Mouse (Mus musculus): ENCODE measurements around the gene Nek6.

Nek6 gene

DNA sequence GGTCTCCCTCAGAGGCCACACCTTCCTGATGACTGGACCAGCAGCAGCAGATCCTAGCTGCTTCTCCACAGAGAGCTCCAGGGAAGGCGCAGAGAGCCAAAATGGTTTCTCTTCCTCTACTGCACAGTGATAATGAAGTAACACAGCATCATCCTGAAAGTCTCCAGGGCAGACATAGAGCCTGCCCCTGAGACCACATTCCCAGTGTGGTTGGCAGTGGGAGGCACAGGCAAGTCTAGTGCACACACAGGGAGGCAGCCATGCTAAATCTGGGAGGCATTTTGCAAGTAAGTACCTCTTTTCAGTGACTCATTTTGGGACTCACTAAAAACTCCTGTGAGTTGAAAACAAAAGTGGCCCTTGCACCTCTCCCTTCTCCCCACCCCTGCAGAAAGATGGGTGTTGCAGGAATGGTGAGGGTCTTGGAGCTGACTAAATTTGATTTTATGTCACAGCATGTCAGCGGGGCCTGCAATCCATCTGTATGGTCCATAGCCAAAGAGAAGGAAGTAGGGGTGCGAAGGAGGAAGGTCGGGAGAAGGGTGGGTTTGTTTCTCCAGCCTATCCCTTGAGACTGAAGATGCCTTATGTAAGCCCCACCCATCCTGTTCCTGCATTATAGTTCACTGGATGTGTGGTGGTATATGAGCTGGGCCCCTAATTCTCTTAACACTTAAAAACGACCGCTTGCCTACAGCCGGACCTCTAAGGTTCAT, 2.3 kb upstream of the Nek6 start:
- in situ Hi-C loops (cut with MseI, MboI), result no loop called here

GRCm38 (mm10) chr2:38510120-38510519, 1.3 kb upstream of the Nek6 start:
- in situ Hi-C loops (cut with MseI, MboI), result loop anchor here in 1 of 2 experiments (5.0 kb wide), 1 partner anchor 63 kb away; no protein-coding TSS in a partner anchor

- in situ Hi-C loops (cut with MseI, MboI), result loop anchor here in 1 of 2 experiments (5.0 kb wide), 1 partner anchor 65 kb away; no protein-coding TSS in a partner anchor
Observed at GRCm38 (mm10) chr2:38512308-38513182, 1.1 kb downstream of the Nek6 start.

DNA sequence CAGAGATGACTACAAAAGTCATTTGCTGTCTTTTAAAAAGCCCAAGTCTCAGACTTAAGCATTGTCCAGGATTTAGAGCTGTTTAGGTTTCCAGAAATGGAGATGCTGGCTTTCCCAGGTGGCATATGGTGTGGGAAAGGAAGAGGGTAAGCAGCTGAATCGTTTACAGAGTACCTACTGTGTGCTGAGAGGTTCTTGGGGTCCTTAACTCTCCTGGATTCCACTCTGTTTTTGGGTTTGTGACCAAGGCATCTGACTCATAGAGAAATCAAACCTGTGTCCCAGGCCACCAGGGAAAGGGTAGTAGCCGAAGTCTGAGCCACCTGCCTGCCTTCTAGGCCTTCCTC, 1.7 kb downstream of the Nek6 start:
- in situ Hi-C loops (cut with MseI, MboI), result loop anchor here in 1 of 2 experiments (5.0 kb wide), 1 partner anchor 66 kb away; no protein-coding TSS in a partner anchor

DNA sequence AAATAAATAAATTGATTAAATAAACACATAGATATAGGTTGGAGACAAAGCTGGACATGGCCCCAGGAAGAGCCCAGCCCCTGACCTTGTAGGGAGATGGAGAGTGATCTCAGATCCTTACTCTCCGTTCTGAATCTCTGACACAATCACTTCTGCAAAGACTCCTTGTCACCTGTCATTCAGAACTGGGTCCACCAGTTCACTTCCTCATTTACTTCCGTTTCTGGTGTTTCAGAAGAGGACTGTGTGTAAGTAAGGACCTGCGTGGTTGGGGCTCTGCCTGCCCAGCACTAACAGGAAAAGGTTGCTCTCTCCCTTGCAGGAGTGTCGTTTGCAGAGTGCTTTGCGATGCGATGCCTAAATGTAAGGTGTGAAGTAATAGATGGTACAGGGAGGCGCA, 3.0 kb downstream of the Nek6 start:
- in situ Hi-C loops (cut with MseI, MboI), result loop anchor here in 1 of 2 experiments (5.0 kb wide), 1 partner anchor 67 kb away; no protein-coding TSS in a partner anchor

- in situ Hi-C loops (cut with MseI, MboI), result no loop called here
Observed at GRCm38 (mm10) chr2:38515446-38515845, 4.0 kb downstream of the Nek6 start.

DNA sequence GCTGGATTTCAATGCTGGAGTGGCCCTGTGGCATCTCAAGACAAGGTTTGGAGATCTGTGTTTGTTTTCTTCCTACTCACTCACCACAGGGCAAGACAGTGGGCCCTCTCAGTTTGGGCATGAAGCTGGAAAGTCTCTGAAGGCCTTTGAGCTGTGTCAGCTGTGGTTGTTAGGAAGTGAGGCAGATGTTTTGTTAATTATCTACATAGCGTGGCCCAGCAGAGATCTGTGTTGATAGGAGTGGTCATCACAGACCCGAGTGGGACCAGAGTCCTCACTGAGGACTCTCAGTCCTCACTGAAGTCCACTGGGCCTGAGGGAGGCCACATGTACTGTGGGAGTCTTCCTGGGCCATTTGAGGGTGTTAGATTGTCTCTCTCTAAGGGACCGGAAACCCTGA, 5.0 kb downstream of the Nek6 start:
- in situ Hi-C loops (cut with MseI, MboI), result no loop called here

DNA sequence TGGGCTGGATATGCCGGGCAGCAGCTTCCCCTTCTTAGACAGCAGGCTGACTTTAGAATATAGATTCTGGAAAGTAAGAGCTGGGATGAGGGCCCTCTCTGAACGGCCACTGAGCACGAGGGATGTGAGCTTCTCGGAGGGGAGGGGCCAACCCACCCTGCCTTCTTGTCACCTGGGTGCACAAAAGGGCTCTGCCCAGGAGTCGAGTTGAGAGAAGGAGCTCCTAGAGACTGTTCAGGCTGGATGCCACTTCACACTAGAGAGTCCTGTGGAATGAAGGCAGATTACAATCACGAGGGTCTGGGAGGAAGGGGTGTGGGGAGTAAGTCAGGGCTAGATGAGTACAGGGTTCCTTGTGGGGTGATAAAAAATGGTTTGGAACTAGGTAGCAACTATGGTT, 5.6 kb downstream of the Nek6 start:
- in situ Hi-C loops (cut with MseI, MboI), result no loop called here

DNA sequence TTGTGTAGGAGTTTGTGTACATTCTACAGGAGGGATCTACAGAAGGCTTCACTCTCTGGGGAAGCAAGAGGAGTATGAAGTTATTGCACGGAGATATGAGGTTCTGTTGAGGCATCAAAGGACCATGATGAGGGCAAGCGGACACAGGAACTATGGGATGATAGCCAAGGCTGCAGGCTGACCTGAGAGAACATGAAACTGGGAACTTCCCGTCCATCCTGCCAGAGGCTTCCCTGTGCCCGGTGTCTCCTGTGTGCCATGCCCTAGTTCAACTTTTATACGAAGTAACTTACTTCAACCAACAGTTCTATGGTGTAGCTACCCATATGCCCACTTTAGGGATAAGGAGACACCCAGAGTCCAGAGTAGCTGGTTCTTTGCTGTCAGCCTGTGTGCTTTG, 7.3 kb downstream of the Nek6 start:
- in situ Hi-C loops (cut with MseI, MboI), result no loop called here

DNA sequence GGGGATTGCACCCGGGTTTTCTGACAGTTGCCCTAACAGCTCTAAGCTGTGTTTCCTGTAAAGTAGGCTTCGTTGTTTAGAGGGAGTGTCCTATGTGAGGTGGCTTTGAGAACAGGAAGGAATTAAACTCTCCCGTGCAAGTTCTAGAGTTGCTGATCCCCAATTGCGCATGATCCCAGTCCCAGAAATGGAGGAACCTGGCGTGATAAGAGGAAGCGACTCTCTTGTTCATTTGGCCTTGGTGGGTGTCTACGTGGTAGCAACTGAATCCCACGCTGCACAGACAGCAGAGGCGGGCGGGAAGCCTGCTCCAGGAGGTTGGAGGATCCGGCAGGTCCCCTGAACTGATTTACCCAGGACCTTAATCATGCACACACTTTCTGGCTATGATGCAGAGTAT, 8.5 kb downstream of the Nek6 start:
- in situ Hi-C loops (cut with MseI, MboI), result no loop called here

GRCm38 (mm10) chr2:38521618-38522017, 10.2 kb downstream of the Nek6 start:
- in situ Hi-C loops (cut with MseI, MboI), result no loop called here

DNA sequence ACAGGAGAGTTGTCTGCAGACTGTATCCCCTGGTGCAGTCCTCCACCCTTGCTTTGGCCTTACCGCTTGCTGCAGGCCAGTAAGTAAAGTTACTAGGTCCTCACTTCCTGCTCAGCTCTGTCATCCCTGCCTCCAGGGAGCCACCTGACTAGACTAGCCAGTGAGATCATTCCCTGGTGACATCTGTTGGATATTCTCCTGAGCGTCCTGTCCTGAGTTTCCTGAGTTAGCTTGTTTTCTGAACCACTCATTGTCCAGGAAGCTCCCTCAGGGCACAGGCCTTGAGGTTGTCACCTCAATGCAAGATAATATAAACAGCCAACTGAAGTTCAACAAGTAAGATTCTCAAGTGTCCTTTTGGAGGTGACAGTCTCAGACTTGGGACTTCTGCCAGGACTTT, 10.9 kb downstream of the Nek6 start:
- in situ Hi-C loops (cut with MseI, MboI), result no loop called here

GRCm38 (mm10) chr2:38523781-38524445, 12.5 kb downstream of the Nek6 start:
- in situ Hi-C loops (cut with MseI, MboI), result no loop called here

- in situ Hi-C loops (cut with MseI, MboI), result no loop called here
Observed at GRCm38 (mm10) chr2:38525034-38525433, 13.6 kb downstream of the Nek6 start.

DNA sequence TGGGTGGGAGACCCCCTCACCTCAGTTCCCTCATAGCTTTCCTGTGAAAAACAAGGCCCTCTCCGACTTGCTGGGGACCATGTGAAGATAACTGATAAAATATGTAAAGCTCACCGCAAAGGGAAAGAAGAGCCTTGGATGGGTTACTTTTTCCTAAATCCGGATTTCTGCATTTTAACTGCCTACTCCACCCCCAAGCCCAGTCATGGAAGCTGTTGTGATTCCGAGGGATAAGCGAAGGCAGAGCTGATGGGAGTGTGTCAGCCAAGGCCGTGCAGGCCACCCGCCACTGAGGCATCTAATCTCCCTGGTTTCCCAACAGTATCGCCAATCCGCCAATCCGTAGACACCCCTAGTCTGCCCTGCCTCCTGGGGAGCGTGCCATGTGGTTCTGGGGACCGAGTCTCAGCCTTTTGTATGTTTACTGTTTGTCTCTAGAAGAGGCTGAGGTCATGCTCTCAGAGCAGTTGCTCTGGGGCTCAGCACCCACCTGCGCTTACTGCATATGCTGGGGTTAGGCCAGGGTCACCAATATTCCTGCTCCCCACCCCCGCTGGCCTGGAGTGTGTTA, 18.2 kb downstream of the Nek6 start:
- in situ Hi-C loops (cut with MseI, MboI), result no loop called here

- in situ Hi-C loops (cut with MseI, MboI), result no loop called here
Observed at GRCm38 (mm10) chr2:38530955-38531381, 19.5 kb downstream of the Nek6 start.

- in situ Hi-C loops (cut with MseI, MboI), result no loop called here
Observed at GRCm38 (mm10) chr2:38533322-38533721, 21.9 kb downstream of the Nek6 start.

DNA sequence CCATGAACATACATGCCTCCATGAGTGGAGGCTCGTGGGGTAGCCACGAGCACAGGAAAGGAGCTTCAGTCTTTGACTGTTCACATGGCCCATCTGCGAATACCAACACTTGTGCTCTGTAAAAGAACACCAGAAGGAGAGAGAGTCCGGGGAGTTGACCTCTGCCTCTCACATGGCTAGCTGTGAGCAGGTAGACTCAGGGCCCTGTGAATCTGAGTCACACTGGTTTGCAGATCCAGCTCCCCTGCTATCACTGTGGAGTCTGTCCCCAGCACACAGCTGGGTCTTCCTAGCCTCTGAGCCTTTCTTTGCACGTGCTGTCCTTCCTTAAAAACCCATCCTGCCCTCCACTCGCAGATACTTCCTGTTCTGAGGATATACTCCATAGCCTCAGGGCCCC, 22.3 kb downstream of the Nek6 start:
- in situ Hi-C loops (cut with MseI, MboI), result no loop called here

- in situ Hi-C loops (cut with MseI, MboI), result no loop called here
Observed at GRCm38 (mm10) chr2:38534241-38534940, 22.9 kb downstream of the Nek6 start.

DNA sequence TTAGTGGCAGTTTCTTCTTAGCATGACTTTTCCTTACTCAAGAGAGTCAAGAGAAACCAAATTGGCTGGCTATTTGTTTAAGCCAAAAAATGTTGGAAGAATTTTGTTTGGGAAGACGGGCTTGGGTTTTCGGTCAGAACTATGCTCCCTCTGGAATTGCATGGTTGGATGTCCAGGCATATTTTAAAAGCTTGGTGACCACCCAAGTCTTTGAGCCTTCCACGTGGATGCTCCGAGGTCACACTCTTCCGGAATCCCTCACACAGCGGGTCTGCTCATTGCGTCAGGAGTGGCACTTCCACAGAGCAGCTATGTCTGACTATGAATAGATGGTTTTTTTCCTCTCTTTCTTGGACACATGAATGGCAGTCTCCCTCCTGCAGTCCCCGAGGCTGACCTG, 23.6 kb downstream of the Nek6 start:
- in situ Hi-C loops (cut with MseI, MboI), result no loop called here

DNA sequence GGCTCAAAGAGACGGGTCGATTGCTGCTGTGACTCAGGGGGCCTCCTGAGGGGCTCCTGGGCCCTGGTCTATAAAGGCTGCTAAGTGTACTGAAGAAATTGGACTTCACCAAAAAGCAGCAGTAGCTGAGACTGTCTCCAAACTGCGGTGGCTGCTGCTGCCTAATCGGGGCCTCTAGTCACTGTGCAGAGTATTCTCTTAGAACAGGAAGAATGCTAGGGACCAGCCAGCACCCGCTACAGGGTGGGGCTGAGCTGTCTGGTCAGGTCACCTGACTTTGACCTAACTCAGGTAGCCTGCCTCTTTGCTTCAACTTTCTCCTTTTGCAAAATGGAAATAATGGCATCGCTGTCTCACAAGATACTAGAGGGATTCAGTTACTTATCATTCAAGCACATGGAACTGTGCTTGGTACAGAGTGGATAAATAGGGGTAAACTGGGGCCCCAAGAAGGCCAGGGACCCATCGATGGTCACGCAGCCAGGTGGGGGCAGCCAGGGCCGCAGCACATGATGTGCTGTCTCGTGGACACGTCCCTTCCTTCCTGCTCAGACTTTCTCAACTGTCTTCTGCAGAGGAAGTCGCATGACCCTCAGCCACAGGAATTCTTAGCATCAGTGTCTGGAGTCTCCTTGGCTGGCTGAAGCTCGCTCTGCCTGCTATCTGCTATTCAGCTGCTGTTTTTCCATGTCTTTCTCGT, 24.2 kb downstream of the Nek6 start:
- in situ Hi-C loops (cut with MseI, MboI), result no loop called here
